Mouse (Mus musculus): Measurements from ENCODE around the gene Mrpl23. TPM values are rescaled to one million over a fixed set of nuclear protein-coding genes. Genes with fewer than 3 reads are reported as not detected.

Gene Mrpl23
- total RNA-seq, 2 experiments from 2014 or later: 16.1 to 39.0 TPM

DNA sequence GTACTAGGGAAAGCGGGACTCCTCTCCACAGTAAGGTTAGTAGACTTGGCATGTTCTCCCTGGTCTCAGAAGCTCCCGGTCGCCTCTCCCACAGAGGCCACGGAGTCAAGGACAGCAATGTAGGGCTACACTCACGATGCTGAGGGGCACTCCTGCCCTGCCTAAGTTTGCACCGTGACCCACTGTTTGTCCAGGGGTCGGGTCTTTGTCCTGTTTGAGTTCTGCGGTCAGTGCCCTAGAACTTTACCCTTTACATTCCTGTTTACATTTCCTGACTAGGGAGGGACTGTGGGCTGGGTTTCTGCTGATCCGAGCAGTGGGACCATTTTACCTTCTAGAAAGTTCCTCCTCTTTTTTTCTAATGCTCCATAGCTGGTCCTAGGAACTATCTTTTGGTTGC lies 34.0 kb downstream of the Mrpl23 start:
- DNase-seq (ENCODE audit: low spot score): no peak
- intact Hi-C loops (cut with DNase I): no loop called here

DNA sequence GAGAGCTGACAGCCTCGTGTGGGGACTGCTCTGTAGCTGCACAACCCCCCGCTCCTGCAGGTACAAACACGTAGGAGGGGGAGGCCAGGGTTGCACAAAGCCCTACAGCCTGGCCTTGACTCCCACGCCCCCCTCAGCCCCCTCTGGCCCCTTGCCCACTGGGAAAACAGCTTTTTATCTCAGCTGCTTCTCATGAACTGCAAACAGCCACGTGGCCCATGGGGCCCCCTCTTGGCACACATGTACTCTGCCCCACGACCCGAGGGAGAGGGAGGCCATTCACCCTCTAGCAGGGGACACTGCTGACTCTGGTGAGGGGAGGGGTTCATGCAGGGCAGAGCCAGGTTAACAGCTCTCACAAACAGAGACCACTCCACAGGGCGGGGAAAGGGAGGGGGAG lies 36.5 kb downstream of the Mrpl23 start:
- no peak for DNase-seq (ENCODE audit: low spot score)

GRCm38 (mm10) chr7:142570565-142570964 lies 38.1 kb downstream of the Mrpl23 start:
- no peak for DNase-seq (ENCODE audit: low spot score)
- intact Hi-C loops (cut with DNase I): no loop called here

More for the DNA sequence above, 36.5 kb downstream of the Mrpl23 start:
- intact Hi-C loops (cut with DNase I): no loop called here

DNA sequence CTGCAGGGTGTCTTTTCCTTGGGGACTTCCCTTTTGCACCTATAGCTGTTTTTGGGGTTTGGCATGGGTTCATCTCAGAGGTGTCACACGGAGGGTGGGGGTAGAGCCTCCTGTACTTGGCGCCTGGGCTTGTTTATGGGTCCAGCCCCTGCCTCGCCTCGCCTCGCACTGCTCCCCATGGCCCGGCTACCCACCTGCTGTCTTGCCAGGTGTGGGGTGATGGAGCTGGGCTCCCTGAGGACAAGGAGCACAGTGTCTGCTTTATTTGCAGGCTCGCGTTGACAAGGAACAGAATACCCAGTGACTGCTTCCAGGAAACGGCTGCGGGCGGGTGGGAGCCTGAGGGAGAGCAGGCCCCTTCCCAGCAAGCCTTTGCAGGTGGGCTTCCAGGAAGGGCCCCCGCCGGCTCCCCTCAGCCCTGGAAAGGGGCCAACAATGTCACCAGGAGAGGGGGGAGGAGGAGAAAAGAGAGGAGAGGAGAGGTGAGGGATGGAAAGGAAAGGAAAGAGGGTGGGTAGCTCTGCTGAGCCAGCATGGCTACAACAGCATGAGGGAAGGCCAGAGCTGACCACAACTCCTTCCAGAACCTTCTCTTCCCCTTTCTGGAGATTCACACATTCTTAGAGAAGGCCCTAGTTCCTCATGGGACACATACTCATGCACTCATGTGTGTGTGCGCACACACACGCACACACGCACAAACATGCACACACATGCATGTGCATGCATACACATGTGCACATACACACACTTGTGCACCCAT lies 39.2 kb downstream of the Mrpl23 start:
- no peak for DNase-seq (ENCODE audit: low spot score)
- intact Hi-C loops (cut with DNase I): no loop called here

- no peak for DNase-seq (ENCODE audit: low spot score)
- intact Hi-C loops (cut with DNase I): no loop called here
Measured at GRCm38 (mm10) chr7:142572343-142572742, 39.9 kb downstream of the Mrpl23 start.

DNA sequence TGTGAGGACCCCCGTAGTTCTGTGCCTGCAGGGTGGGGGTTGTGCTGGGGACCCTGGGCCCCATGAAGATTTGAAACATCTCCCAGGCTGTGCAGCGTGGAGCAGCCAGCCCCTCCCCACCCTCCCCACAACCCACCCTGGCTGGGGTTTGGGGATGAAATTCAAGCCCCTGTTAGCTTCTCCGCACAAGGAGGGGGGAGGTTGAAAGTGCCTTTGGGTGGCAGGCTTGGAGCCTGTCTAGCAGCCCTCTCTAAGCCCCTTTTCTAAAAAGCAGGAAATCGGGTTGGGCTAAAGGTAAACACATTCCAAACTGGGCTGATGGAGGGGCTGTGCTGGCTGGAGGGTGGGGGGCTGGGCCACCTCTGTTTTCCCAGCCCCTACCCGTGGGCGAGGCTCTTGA lies 40.5 kb downstream of the Mrpl23 start:
- intact Hi-C loops (cut with DNase I): no loop called here
- DNase-seq (ENCODE audit: low spot score): no peak

- intact Hi-C loops (cut with DNase I): no loop called here
Measured at GRCm38 (mm10) chr7:142574155-142574660, 41.7 kb downstream of the Mrpl23 start.

GRCm38 (mm10) chr7:142574826-142575351 lies 42.4 kb downstream of the Mrpl23 start:
- intact Hi-C loops (cut with DNase I): no loop called here
- DNase-seq (ENCODE audit: low spot score): no peak

More at GRCm38 (mm10) chr7:142574155-142574660, 41.7 kb downstream of the Mrpl23 start:
- DNase-seq (ENCODE audit: low spot score): no peak

GRCm38 (mm10) chr7:142575491-142575890 lies 43.0 kb downstream of the Mrpl23 start:
- no peak for DNase-seq (ENCODE audit: low spot score)
- intact Hi-C loops (cut with DNase I): no loop called here

GRCm38 (mm10) chr7:142575971-142576370 lies 43.5 kb downstream of the Mrpl23 start:
- intact Hi-C loops (cut with DNase I): no loop called here
- no peak for DNase-seq (ENCODE audit: low spot score)

DNA sequence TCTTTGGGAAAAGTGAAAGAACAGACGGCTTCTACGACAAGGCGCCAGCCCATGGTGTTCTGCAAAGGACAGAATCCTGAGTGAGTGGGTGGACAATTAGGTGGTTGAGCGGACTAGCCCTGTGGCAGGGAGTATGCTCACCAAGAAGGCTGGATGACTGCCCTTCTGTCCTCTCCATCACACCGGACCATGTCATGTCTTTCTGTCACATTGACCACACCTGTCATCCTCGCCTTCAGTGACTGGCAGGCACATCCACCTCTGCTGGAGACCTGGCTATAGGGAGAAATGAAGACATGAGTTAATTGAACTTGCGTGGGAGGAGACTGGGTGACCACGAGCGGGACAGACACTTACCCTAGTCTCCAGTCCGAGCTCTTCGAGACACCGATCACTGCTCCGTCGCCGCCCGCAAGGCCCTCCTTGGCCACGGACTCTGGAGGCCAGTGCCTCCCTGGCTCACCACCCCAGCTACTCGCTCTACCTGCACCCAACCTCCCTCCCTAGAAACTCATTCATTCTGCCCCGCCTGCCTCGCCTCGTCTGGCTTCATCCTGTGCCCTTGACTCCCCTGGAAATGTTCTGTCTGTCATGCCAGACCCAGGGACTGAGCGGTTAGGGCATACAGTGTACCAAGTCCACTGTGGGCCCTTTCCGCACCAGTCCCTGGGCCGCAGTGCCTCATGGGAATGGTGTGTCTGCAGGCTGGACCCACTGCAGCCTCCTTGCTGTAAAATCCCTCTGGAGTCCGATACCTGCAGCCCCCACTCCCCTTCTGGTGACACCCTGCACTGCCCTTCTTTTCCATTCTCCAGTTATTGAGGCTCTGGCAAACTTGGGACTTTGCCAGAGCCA lies 44.2 kb downstream of the Mrpl23 start:
- intact Hi-C loops (cut with DNase I): no loop called here

GRCm38 (mm10) chr7:142577806-142578423 lies 45.4 kb downstream of the Mrpl23 start:
- intact Hi-C loops (cut with DNase I): no loop called here
- no peak for DNase-seq (ENCODE audit: low spot score)

More for the DNA sequence above, 44.2 kb downstream of the Mrpl23 start:
- no peak for DNase-seq (ENCODE audit: low spot score)

DNA sequence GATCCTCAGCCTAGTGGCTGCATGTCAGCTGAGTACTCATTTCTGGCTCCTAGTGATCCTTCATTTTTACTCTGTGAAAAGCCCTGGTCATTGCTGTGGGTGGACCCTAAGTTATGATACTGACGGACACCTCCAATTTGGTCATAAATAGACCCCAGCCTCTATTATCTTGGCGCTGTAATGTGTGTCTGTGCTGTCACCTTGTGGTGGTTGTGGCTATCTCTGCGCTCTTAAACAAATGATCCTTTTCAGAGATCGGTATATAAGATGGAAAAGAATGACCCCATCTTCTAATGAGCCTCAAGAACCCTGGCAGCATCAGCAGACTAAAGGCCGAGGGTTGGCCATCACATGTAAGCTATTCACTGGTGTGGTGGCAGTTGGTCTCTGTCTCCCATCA lies 46.6 kb downstream of the Mrpl23 start:
- DNase-seq (ENCODE audit: low spot score): no peak
- intact Hi-C loops (cut with DNase I): loop anchor here (1.0 kb wide), 1 partner anchor 139 kb away; no protein-coding TSS in a partner anchor

- no peak for DNase-seq (ENCODE audit: low spot score)
- intact Hi-C loops (cut with DNase I): loop anchor here (2.0 to 5.0 kb wide), 3 partner anchors 41 to 243 kb away; no protein-coding TSS in a partner anchor
Measured at GRCm38 (mm10) chr7:142580121-142580879, 47.8 kb downstream of the Mrpl23 start.

- intact Hi-C loops (cut with DNase I): loop anchor here (1.0 to 5.0 kb wide), 4 partner anchors 42 to 265 kb away; no protein-coding TSS in a partner anchor
- no peak for DNase-seq (ENCODE audit: low spot score)
Measured at GRCm38 (mm10) chr7:142581186-142581585, 48.7 kb downstream of the Mrpl23 start.

DNA sequence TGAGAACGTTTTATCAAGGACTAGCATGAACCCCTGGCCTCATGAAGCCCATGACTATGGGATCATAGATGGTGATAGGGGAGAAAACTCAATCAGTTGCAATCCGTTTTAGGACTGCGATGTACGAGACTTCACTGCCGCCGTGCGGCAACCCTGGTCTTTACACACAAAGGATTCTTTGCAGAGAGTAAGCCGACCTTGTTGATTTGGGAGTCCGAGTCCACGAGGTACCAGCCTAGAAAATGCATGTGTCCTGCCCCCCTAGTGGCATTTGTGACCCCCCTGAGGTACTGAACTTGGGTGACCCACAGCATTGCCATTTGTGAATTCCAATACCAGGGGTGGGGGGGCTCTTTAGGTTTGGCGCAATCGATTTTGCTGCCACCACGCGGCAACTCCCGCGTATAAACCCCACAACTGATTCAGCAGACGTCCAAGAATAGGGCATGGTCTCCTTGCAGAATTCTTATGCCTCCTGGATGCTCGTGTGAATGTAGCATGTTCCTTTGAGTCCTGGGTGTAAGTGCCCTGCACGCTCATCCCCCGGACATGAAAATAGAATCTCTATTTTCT lies 49.3 kb downstream of the Mrpl23 start:
- no peak for DNase-seq (ENCODE audit: low spot score)
- intact Hi-C loops (cut with DNase I): loop anchor here (1.0 to 5.0 kb wide), 4 partner anchors 43 to 265 kb away; no protein-coding TSS in a partner anchor

GRCm38 (mm10) chr7:142584882-142585281 lies 52.4 kb downstream of the Mrpl23 start:
- no peak for DNase-seq (ENCODE audit: low spot score)
- intact Hi-C loops (cut with DNase I): loop anchor here (5.0 kb wide), 1 partner anchor 248 kb away; no protein-coding TSS in a partner anchor

GRCm38 (mm10) chr7:142585890-142586289 lies 53.4 kb downstream of the Mrpl23 start:
- intact Hi-C loops (cut with DNase I): no loop called here
- DNase-seq (ENCODE audit: low spot score): no peak
